Mouse (Mus musculus): ENCODE data around the gene Iffo1. TPM values are rescaled to one million over a fixed set of nuclear protein-coding genes. Genes with fewer than 3 reads are reported as not detected.

The Iffo1 gene
- total and polyA plus RNA-seq, 2 experiments from 2014 or later: 12.3 to 41.9 TPM

- no peaks in the 10 kb centered on the region for H3K9me3 ChIP-seq (replicated peaks; ENCODE audit: control insufficient read depth, low read length)
- H3K9ac ChIP-seq (replicated peaks; ENCODE audit: low read depth, low read length): no peak overlapping the region
- H3K4me2 ChIP-seq (ENCODE audit: low read depth, low read length): no peak overlapping the region
- no peak overlapping the region for H3K4me3 ChIP-seq (ENCODE audit: low read depth, low read length)
- no peaks in the 10 kb centered on the region for H3K27me3 ChIP-seq (ENCODE audit: control insufficient read depth, insufficient read depth, low read length)
- no peak for ATAC-seq (ENCODE audit: insufficient read depth, low read depth)
- H3K36me3 ChIP-seq (replicated peaks; ENCODE audit: control insufficient read depth, insufficient read depth, low read length): peaks cover 47% of the 10 kb centered on the region
- WGBS: 70% methylated on average over 3 of the region's 3 CpGs
- TF ChIP-seq CTCF (IDR thresholded peaks at IDR 0.05; ENCODE audit: low read depth): no peak
- no peak for TF ChIP-seq EP300 (IDR thresholded peaks at IDR 0.05; ENCODE audit: low read depth)
- DNase-seq (ENCODE audit: low spot score): no peak
- H3K27ac ChIP-seq (ENCODE audit: low read depth): no peak overlapping the region
- peaks cover 25% of the 10 kb centered on the region for H3K4me1 ChIP-seq (ENCODE audit: control insufficient read depth, insufficient read depth)
Measured at GRCm38 (mm10) chr6:125143128-125143527, 1.9 kb upstream of the Iffo1 start.

- H3K36me3 ChIP-seq (replicated peaks; ENCODE audit: control insufficient read depth, insufficient read depth, low read length): peaks cover 39% of the 10 kb centered on the region
Measured at GRCm38 (mm10) chr6:125143904-125144303, 1.1 kb upstream of the Iffo1 start.

DNA sequence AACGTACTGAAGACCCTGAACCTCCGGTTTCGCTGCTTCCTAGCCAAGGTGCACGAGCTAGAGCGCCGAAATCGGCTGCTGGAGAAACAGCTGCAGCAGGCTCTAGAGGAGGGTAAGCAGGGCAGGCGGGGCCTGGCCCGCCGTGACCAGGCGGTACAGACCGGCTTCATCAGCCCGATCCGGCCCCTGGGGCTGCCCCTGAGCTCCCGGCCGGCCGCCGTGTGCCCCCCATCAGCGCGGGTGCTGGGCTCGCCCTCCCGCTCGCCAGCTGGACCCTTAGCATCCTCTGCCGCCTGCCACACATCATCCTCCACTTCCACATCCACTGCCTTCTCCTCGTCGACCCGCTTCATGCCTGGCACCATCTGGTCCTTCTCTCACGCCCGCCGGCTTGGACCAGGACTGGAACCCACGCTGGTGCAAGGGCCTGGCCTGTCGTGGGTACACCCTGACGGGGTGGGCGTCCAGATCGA lies 474 bp downstream of the Iffo1 start:
- Histone ChIP-seq H3K27ac (ENCODE audit: low read depth) (peak overlapping the region; percentile 93), H3K9me3 (replicated peaks; ENCODE audit: control insufficient read depth, low read length) (no peaks in the 10 kb centered on the region), H3K27me3 (ENCODE audit: control insufficient read depth, insufficient read depth, low read length) (no peaks in the 10 kb centered on the region), H3K4me2 (ENCODE audit: low read depth, low read length) (peak overlapping the region; percentile 93), H3K36me3 (replicated peaks; ENCODE audit: control insufficient read depth, insufficient read depth, low read length) (peaks cover 23% of the 10 kb centered on the region), H3K4me1 (ENCODE audit: control insufficient read depth, insufficient read depth) (peaks cover 43% of the 10 kb centered on the region), H3K4me3 (ENCODE audit: low read depth, low read length) (peak overlapping the region; percentile 83), H3K9ac (replicated peaks; ENCODE audit: low read depth, low read length) (peak overlapping the region; percentile 77)
- TF ChIP-seq CTCF (IDR thresholded peaks at IDR 0.05; ENCODE audit: low read depth) (no peak), EP300 (IDR thresholded peaks at IDR 0.05; ENCODE audit: low read depth) (no peak)
- under 1% methylated on average over 32 of the region's 35 CpGs for WGBS
- ATAC-seq (ENCODE audit: insufficient read depth, low read depth) (peak; percentile 24), DNase-seq (ENCODE audit: low spot score) (no peak)

More at GRCm38 (mm10) chr6:125143904-125144303, 1.1 kb upstream of the Iffo1 start:
- Histone ChIP-seq H3K4me3 (ENCODE audit: low read depth, low read length) (no peak overlapping the region), H3K27ac (ENCODE audit: low read depth) (no peak overlapping the region), H3K4me1 (ENCODE audit: control insufficient read depth, insufficient read depth) (peaks cover 33% of the 10 kb centered on the region), H3K27me3 (ENCODE audit: control insufficient read depth, insufficient read depth, low read length) (no peaks in the 10 kb centered on the region), H3K9ac (replicated peaks; ENCODE audit: low read depth, low read length) (no peak overlapping the region), H3K9me3 (replicated peaks; ENCODE audit: control insufficient read depth, low read length) (no peaks in the 10 kb centered on the region), H3K4me2 (ENCODE audit: low read depth, low read length) (no peak overlapping the region)
- 75% methylated on average over 9 of the region's 9 CpGs for WGBS
- DNase-seq (ENCODE audit: low spot score) (no peak), ATAC-seq (ENCODE audit: insufficient read depth, low read depth) (no peak)
- TF ChIP-seq CTCF (IDR thresholded peaks at IDR 0.05; ENCODE audit: low read depth) (no peak), EP300 (IDR thresholded peaks at IDR 0.05; ENCODE audit: low read depth) (no peak)

DNA sequence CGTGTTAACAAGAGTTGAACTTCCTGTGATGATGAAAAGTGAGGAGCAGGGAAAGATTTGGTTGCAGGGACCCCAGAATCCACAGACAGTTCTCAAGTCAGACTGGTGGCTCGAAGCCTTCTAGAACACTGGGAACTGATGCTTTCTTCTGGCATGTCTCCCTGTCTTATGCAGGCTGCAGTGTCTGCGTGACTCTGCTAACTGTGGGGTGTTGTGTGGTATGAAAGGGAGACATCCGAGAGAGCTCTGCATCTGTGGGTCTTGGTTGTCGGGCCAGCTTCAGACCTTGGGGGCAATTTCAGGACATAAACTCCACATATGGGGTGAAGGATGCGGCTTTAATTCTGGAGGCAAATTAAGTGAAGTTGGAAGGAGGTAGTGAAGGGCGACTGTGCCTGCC lies 1.1 kb downstream of the Iffo1 start:
- Histone ChIP-seq H3K27ac (ENCODE audit: low read depth) (peak overlapping the region; percentile 93), H3K4me3 (ENCODE audit: low read depth, low read length) (peak overlapping the region; percentile 83), H3K4me1 (ENCODE audit: control insufficient read depth, insufficient read depth) (peaks cover 43% of the 10 kb centered on the region), H3K27me3 (ENCODE audit: control insufficient read depth, insufficient read depth, low read length) (no peaks in the 10 kb centered on the region), H3K36me3 (replicated peaks; ENCODE audit: control insufficient read depth, insufficient read depth, low read length) (peaks cover 17% of the 10 kb centered on the region), H3K9me3 (replicated peaks; ENCODE audit: control insufficient read depth, low read length) (no peaks in the 10 kb centered on the region), H3K4me2 (ENCODE audit: low read depth, low read length) (peak overlapping the region; percentile 93), H3K9ac (replicated peaks; ENCODE audit: low read depth, low read length) (peak overlapping the region; percentile 77; the same call in 1 of the 2 replicates)
- ATAC-seq (ENCODE audit: insufficient read depth, low read depth): no peak
- DNase-seq (ENCODE audit: low spot score): no peak
- no peak for TF ChIP-seq CTCF (IDR thresholded peaks at IDR 0.05; ENCODE audit: low read depth)
- no peak for TF ChIP-seq EP300 (IDR thresholded peaks at IDR 0.05; ENCODE audit: low read depth)
- WGBS: 36% methylated on average over 7 of the region's 7 CpGs

GRCm38 (mm10) chr6:125146797-125147196 lies 1.8 kb downstream of the Iffo1 start:
- Histone ChIP-seq H3K36me3 (replicated peaks; ENCODE audit: control insufficient read depth, insufficient read depth, low read length) (peaks cover 17% of the 10 kb centered on the region), H3K4me2 (ENCODE audit: low read depth, low read length) (peak overlapping the region; percentile 93), H3K4me1 (ENCODE audit: control insufficient read depth, insufficient read depth) (peaks cover 43% of the 10 kb centered on the region), H3K27me3 (ENCODE audit: control insufficient read depth, insufficient read depth, low read length) (no peaks in the 10 kb centered on the region), H3K9ac (replicated peaks; ENCODE audit: low read depth, low read length) (peak overlapping the region; percentile 27; the same call in 1 of the 2 replicates), H3K4me3 (ENCODE audit: low read depth, low read length) (peak overlapping the region; percentile 83; the same call in 1 of the 2 replicates), H3K27ac (ENCODE audit: low read depth) (peak overlapping the region; percentile 93), H3K9me3 (replicated peaks; ENCODE audit: control insufficient read depth, low read length) (no peaks in the 10 kb centered on the region)
- no peak for DNase-seq (ENCODE audit: low spot score)
- TF ChIP-seq EP300 (IDR thresholded peaks at IDR 0.05; ENCODE audit: low read depth): no peak
- TF ChIP-seq CTCF (IDR thresholded peaks at IDR 0.05; ENCODE audit: low read depth): no peak
- no peak for ATAC-seq (ENCODE audit: insufficient read depth, low read depth)
- WGBS: 26% methylated on average over 4 of the region's 4 CpGs

- Histone ChIP-seq H3K9me3 (replicated peaks; ENCODE audit: control insufficient read depth, low read length) (no peaks in the 10 kb centered on the region), H3K4me3 (ENCODE audit: low read depth, low read length) (peak overlapping the region; percentile 83; the same call in 1 of the 2 replicates), H3K36me3 (replicated peaks; ENCODE audit: control insufficient read depth, insufficient read depth, low read length) (peaks cover 17% of the 10 kb centered on the region), H3K27ac (ENCODE audit: low read depth) (peak overlapping the region; percentile 93), H3K4me2 (ENCODE audit: low read depth, low read length) (peak overlapping the region; percentile 93), H3K27me3 (ENCODE audit: control insufficient read depth, insufficient read depth, low read length) (no peaks in the 10 kb centered on the region), H3K9ac (replicated peaks; ENCODE audit: low read depth, low read length) (peak overlapping the region; percentile 27; the same call in 1 of the 2 replicates), H3K4me1 (ENCODE audit: control insufficient read depth, insufficient read depth) (peaks cover 43% of the 10 kb centered on the region)
- DNase-seq (ENCODE audit: low spot score): no peak
- WGBS: 36% methylated on average over 10 of the region's 10 CpGs
- TF ChIP-seq CTCF (IDR thresholded peaks at IDR 0.05; ENCODE audit: low read depth) (no peak), EP300 (IDR thresholded peaks at IDR 0.05; ENCODE audit: low read depth) (no peak)
- ATAC-seq (ENCODE audit: insufficient read depth, low read depth): no peak
Measured at GRCm38 (mm10) chr6:125147329-125147728, 2.3 kb downstream of the Iffo1 start.
